Mouse (Mus musculus) heart, embryonic 11.5 days (tissue): ENCODE results near the gene Vac14. TPM values are rescaled to one million over a fixed set of nuclear protein-coding genes. Genes with fewer than 3 reads are reported as not detected.

ENCODE experiments used
- ATAC-seq: fragments of 200-750 bp; cut with Nextera tagmentation; replicated peaks from 2 replicates; pipeline ENCODE4 v1.8.0; 2017; ENCODE audit warnings: moderate library complexity; ENCODE audit not compliant: insufficient number of reproducible peaks, low FRiP score, low TSS enrichment
- H3K27ac ChIP-seq: fragments of 300-500 bp; sonication (generic); 2 replicates; pipeline ENCODE4 v1.5.1; 2014; ENCODE audit warnings: mild to moderate bottlenecking, low read depth, low read length
- H3K27me3 ChIP-seq: fragments of 300-500 bp; sonication (generic); 2 replicates; pipeline ENCODE4 v1.6.1; 2014; ENCODE audit warnings: mild to moderate bottlenecking, low read length, mixed read lengths; ENCODE audit not compliant: control insufficient read depth, insufficient read depth
- H3K36me3 ChIP-seq: fragments of 300-500 bp; sonication (generic); 2 replicates; pipeline ENCODE4 v1.6.1; 2014; ENCODE audit warnings: mild to moderate bottlenecking, low read length, moderate library complexity, mixed read lengths; ENCODE audit not compliant: control insufficient read depth, insufficient read depth
- H3K4me1 ChIP-seq: fragments of 300-500 bp; sonication (generic); 2 replicates; pipeline ENCODE4 v1.6.1; 2014; ENCODE audit warnings: low read length; ENCODE audit not compliant: control insufficient read depth, insufficient read depth
- H3K4me2 ChIP-seq: fragments of 300-500 bp; sonication (generic); 2 replicates; pipeline ENCODE4 v1.6.1; 2014; ENCODE audit warnings: mild to moderate bottlenecking, moderate library complexity
- H3K4me3 ChIP-seq: fragments of 300-500 bp; sonication (generic); 2 replicates; pipeline ENCODE4 v1.5.1; 2014; ENCODE audit warnings: low read depth, low read length
- H3K9ac ChIP-seq: fragments of 300-500 bp; sonication (generic); 2 replicates; pipeline ENCODE4 v1.6.1; 2014; ENCODE audit warnings: mild to moderate bottlenecking, low read depth, low read length, moderate library complexity
- H3K9me3 ChIP-seq: fragments of 300-500 bp; sonication (generic); replicated peaks from 2 replicates; pipeline ENCODE4 v1.6.1; 2016; ENCODE audit warnings: low read length; ENCODE audit not compliant: control insufficient read depth
- WGBS: fragments of 180-500 bp; shearing (Covaris S2); extraction: QIAGEN DNeasy Blood & Tissue Kit; methylation state at CpG from one replicate; pipeline ENCODE4 v1.1.7; 2014; ENCODE audit not compliant: insufficient replicate concordance; 5-methylcytosine and 5-hydroxymethylcytosine counted together
- polyA plus RNA-seq: library from polyadenylated mRNA; unstranded; fragments of >200 nt; fragmentation: Nextera tagmentation; extraction: Ambion mirVana; gene quantifications from 2 replicates; pipeline ENCODE4 v1.2.1, GENCODE M21; 2014

Vac14 gene
- polyA plus RNA-seq, 1 experiment from 2014 or later, result 22.7 TPM

DNA sequence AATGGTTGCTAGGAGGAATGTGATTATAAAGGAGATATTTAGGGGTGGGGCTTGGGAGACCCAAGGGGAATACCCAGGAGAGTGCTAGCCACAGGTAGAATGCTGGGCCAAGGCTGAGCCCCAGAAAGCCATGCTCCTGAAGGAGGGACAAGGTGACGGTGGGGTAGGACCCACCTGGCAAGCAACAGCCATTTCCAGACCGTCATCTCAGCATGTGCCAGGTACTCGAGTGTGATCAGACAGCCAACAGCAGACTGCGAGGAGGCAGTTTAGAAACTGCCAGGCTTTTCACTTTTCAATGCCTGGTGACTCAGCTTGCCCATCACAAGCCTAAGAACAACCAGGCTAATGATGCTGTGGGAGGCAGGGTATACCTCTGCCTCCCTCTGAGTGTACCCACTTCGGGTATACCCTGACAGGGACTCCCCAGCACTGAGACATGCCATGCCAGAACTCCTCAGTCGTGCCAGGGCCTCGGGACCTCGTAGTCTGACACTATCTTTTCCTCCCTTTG, 113.0 kb downstream of the Vac14 start:
- Histone ChIP-seq H3K9me3 (no peaks in the 10 kb centered on the region), H3K4me2 (no peak overlapping the region), H3K4me1 (no peaks in the 10 kb centered on the region; the same call in none of the 2 replicates), H3K9ac (no peak overlapping the region), H3K27me3 (no peaks in the 10 kb centered on the region), H3K36me3 (peaks cover 37% of the 10 kb centered on the region), H3K27ac (no peak overlapping the region), H3K4me3 (no peak overlapping the region)
- no peak for ATAC-seq
- 90% methylated on average over 8 of the region's 8 CpGs for WGBS

GRCm38 (mm10) chr8:110733036-110733435, 114.7 kb downstream of the Vac14 start:
- Histone ChIP-seq H3K27me3 (no peaks in the 10 kb centered on the region), H3K27ac (no peak overlapping the region), H3K4me2 (no peak overlapping the region), H3K4me3 (no peak overlapping the region), H3K4me1 (no peaks in the 10 kb centered on the region), H3K9ac (no peak overlapping the region), H3K9me3 (no peaks in the 10 kb centered on the region), H3K36me3 (peaks cover 37% of the 10 kb centered on the region)
- 89% methylated on average over 8 of the region's 8 CpGs for whole genome bisulfite sequencing
- no peak for ATAC-seq

DNA sequence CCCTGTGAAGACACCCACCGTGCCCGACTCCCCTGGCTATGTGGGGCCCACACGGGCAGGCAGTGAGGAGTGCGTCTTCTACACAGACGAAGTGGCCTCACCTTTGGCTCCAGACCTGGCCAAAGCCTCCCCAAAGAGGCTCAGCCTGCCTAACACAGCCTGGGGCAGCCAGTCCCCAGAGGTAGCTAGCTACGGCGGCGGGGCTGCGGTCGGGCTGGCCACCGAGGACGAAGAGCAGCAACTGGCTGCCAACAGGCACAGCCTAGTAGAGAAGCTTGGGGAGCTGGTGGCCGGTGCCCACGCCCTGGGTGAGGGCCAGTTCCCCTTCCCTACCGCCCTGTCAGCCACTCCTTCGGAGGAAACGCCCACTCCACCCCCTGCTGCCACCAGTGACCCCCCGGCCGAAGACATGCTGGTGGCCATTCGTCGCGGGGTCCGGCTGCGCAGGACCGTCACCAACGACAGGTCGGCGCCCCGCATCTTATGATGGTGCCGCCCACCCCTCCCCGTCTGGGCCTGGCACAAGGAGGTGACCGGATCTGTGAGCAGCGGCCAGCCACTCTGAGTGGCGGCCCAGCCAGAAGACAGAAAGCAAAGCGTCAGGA, 120.3 kb downstream of the Vac14 start:
- Histone ChIP-seq H3K9me3 (no peaks in the 10 kb centered on the region), H3K4me2 (no peak overlapping the region), H3K9ac (no peak overlapping the region), H3K27me3 (no peaks in the 10 kb centered on the region), H3K4me1 (no peaks in the 10 kb centered on the region), H3K27ac (no peak overlapping the region), H3K4me3 (no peak overlapping the region), H3K36me3 (peaks cover 27% of the 10 kb centered on the region)
- WGBS, result 89% methylated on average over 33 of the region's 35 CpGs
- no peak for ATAC-seq

GRCm38 (mm10) chr8:110740629-110741175, 122.3 kb downstream of the Vac14 start:
- Histone ChIP-seq H3K27ac (no peak overlapping the region), H3K36me3 (peaks cover 20% of the 10 kb centered on the region), H3K4me1 (no peaks in the 10 kb centered on the region), H3K27me3 (no peaks in the 10 kb centered on the region), H3K4me2 (no peak overlapping the region), H3K9me3 (no peaks in the 10 kb centered on the region), H3K4me3 (no peak overlapping the region), H3K9ac (no peak overlapping the region)
- WGBS, result 83% methylated on average over 5 of the region's 5 CpGs
- ATAC-seq, result no peak

DNA sequence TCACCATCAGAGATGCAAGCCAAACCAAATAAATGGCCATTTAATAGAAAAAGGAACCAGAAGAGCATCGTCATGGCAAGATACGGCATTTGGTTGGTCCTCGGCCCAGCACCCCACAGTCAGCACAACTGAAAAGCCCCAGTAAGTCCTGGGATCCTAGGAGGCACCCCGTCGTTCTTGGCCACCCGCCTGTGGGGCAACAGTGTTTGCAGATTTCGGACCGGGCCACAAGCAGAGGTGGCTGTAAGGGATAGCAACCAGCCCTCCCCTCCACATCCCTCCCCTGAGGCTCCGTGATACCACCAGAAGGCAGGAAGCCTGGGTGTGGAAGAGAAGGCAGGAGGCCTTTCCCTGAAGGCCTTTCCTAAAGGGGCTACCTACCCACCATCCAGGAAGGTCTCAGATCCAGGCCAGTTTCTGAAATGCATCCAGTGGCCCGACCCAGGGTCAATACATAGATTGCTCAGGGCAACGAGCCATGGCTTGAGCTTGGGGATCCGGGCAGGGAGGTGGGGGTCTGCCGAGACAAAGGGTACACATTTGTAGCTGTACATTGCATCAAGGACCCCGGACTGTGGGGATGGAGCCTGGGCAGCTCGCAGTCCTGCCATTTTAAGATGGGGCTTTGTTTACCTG, 123.5 kb downstream of the Vac14 start:
- Histone ChIP-seq H3K36me3 (peaks cover 18% of the 10 kb centered on the region), H3K9ac (no peak overlapping the region), H3K27ac (no peak overlapping the region), H3K4me1 (no peaks in the 10 kb centered on the region), H3K4me3 (no peak overlapping the region), H3K4me2 (no peak overlapping the region), H3K27me3 (no peaks in the 10 kb centered on the region), H3K9me3 (no peaks in the 10 kb centered on the region)
- 71% methylated on average over 15 of the region's 15 CpGs for WGBS
- no peak for ATAC-seq

GRCm38 (mm10) chr8:110742452-110742818, 124.0 kb downstream of the Vac14 start:
- no peak for ATAC-seq
- H3K27me3 ChIP-seq, result no peaks in the 10 kb centered on the region
- H3K4me1 ChIP-seq, result no peaks in the 10 kb centered on the region
- no peak overlapping the region for H3K4me2 ChIP-seq
- no peak overlapping the region for H3K4me3 ChIP-seq
- no peak overlapping the region for H3K9ac ChIP-seq
- no peak overlapping the region for H3K27ac ChIP-seq
- peaks cover 18% of the 10 kb centered on the region for H3K36me3 ChIP-seq
- 73% methylated on average over 5 of the region's 5 CpGs for WGBS
- H3K9me3 ChIP-seq, result no peaks in the 10 kb centered on the region

DNA sequence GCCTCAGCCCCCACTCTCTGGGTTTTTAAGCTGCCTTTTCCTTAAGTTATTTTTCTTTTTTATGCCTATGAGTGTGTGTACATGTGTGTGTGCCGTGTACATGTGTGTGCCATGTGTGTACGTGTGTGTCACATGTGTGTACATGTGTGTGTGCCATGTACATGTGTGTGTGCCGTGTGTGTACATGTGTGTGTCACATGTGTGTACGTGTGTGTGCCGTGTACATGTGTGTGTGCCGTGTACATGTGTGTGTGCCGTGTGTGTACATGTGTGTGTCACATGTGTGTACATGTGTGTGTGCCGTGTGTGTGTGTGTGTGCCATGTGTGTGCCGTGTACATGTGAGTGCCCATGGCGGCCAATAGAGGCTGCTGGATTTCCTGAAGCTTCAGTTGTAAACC, 126.8 kb downstream of the Vac14 start:
- 87% methylated on average over 10 of the region's 10 CpGs for WGBS
- no peak for ATAC-seq
- no peak overlapping the region for H3K4me3 ChIP-seq

DNA sequence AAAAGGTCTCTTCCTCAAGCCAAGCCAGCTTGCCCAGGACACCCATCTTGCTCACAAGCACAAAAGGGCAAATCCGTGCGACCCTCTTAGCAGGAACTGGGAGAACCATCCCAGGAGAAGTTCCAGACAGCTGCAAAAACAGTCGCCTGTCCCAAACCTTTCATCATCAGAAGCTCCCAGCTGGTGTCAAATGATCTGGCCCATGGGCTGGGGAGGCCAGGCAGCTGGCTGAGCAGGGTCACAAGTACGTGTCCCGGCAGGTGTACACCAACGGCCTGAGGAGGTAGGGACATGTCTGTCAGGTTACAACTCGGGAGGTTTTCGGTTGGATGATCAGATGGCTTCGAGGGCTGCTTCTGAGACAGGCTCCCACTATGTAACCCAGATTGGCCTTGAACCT, 128.3 kb downstream of the Vac14 start:
- Histone ChIP-seq H3K9me3 (no peaks in the 10 kb centered on the region), H3K27me3 (no peaks in the 10 kb centered on the region), H3K9ac (no peak overlapping the region), H3K4me1 (no peaks in the 10 kb centered on the region), H3K27ac (no peak overlapping the region), H3K4me3 (no peak overlapping the region), H3K36me3 (no peaks in the 10 kb centered on the region), H3K4me2 (no peak overlapping the region)
- 57% methylated on average over 9 of the region's 9 CpGs for WGBS
- ATAC-seq, result no peak

More for the DNA sequence above, 126.8 kb downstream of the Vac14 start:
- Histone ChIP-seq H3K36me3 (no peaks in the 10 kb centered on the region), H3K9me3 (no peaks in the 10 kb centered on the region), H3K4me2 (no peak overlapping the region), H3K4me1 (no peaks in the 10 kb centered on the region), H3K9ac (no peak overlapping the region), H3K27me3 (no peaks in the 10 kb centered on the region), H3K27ac (no peak overlapping the region)
